Mouse (Mus musculus) spleen, postnatal 36 days (tissue): ENCODE measurements around the gene Nxph3.

Source experiments
- DNase-seq, 2 experiments: peaks; one replicate each; pipeline ENCODE4 v3.0.0; 2022; ENCODE audit warnings: low spot score in 2 of 2, mixed read lengths in 1 of 2

The Nxph3 gene

DNA sequence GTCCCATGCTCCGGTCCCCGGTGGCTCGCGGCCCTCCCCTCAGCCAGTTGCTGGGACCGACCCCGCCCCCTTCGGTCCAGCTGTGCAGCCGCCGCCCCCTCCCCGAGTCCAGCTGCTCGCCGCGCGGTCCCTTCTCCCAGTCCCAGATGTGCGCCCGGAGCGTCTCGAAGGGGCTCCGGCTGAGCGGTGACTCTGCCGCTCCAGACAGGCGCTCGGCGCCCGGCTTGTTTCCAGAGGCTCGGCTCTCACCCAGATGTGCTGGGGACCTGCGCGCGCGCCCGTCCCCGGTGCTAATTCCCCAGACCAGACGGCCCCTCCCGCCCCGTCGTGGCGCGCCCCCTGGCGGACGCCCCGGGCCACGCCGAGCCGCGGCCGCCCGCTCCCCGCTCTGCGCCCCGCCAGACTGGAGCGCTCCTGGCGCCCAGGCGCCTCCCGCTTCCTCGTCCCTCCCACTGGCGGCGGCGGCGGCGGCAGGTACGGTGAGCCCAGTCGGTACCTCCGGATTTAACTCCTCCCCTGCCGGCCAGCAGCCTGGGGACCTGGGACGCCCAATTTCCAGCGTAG, at the start of gene Nxph3:
TSS of gene Nxph3 (minus strand) at position 273 of the 564 bp plus-strand sequence.
- peak; percentile 19 to 41 for DNase-seq

DNA sequence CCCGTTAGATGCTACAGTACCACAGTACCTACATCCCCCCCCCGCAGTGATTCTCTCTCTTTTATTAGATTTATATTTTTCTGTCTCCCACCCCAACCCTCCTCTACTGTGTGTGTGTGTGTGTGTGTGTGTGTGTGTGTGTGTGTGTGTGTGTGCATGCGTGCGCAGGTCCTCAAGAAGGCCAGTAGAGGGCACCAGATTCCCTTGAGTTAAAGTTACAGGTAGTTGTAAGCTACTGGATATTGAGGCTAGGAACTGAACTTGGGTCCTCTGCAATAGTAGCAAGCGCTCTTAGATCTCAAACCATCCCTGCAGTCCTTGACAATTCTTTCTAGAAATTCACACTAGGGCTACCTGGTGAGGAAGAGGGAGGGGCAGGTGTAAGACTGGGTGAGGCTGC, 49.5 kb upstream of the Nxph3 start:
- DNase-seq: no peak

DNA sequence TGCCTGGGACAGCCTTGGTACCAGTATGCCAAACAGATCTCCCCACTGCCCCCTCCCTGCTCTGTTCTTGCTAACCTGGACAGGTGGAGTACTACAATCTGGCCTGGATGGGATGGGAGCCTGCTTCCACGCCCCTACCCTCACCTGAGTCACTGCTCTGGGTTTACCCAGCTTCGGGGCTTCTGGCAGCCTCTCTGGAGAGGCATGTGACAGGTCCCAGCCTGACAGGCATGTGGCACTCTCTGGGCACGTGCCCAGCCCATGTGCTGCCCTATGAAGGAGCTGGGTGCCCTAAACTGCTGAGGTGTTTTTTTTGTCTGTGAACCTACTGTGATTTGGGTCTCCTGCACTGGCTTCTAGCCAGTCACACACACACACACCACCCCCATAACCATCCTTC, 46.4 kb upstream of the Nxph3 start:
- DNase-seq: no peak

DNA sequence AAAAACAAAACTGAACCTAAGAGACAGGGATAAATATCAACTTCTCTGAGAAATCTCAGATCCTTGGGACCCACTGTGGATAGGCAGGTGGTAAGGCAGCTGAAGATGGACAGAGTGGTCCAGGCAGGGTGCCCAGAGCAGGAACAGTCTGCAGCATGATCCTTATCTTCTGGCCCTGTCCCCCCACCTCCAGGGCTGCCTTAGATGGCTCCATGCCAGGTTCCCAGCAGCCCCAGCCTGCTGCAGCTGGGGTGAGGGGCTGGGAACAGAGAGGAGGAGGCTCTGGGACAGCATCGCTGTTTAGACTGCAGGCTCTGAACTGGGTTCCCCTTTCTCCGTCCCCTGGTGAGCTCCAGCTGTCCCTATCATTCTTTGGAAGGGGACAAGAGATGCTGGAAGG, 45.4 kb upstream of the Nxph3 start:
- no peak for DNase-seq

DNA sequence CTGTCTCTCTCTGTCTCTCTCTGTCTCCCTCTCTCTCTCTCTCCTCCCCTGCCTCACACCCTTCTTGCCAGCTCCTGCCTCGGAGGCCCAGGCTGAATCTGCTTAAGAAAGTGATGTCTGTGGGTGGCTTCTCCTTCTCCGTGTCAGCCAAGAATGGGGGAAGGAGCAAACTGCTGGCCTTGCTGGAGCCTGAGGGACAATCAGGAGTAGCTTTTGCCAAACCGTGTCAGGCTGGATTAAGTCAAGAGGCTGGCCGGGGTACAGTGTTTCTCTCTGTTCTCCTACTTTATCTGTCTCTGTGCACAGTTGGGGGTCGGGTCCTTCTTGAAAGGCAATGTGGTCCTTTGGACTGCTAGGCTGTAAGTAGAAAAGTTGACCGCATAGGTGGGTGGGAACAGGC, 43.3 kb upstream of the Nxph3 start:
- no peak for DNase-seq

DNA sequence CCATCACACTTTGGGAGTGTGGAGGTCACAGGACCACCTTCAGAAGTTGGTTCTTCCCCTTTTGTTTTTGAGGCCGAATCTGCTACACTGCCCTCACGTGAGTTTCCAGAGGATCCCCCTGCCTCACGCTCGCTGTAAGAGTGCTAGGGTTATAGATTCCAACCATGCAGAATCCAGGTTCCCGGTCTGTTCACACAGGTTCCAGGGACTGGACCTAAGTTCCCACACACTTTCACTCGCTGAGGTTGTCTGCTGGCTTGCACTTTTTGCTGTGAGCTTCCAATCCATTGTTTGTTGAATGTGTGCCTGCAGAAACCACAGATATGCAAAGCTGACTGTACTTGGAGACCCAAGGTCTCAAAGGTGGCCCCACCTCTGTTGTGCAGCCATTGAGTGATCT, 42.7 kb upstream of the Nxph3 start:
- DNase-seq: no peak

DNA sequence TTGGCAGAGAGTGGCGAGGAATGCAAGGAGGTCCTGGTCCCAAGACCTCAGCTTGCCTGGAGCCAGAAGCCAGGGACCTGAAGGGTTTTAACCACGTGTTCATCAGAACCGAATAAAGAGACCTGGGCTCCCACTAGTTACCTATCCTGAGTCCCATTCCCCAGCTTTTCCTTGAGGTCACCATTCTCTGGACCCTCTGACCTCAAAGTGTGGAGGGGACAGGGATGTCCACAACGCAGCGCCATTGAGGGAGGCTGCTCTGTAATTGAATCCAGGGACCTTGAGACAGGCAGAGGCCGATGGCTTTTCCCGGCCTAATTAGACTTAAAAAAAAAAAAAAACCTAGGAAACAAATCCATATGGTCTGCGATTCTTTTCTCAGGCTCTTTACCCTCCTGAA, 40.9 kb upstream of the Nxph3 start:
- no peak for DNase-seq

DNA sequence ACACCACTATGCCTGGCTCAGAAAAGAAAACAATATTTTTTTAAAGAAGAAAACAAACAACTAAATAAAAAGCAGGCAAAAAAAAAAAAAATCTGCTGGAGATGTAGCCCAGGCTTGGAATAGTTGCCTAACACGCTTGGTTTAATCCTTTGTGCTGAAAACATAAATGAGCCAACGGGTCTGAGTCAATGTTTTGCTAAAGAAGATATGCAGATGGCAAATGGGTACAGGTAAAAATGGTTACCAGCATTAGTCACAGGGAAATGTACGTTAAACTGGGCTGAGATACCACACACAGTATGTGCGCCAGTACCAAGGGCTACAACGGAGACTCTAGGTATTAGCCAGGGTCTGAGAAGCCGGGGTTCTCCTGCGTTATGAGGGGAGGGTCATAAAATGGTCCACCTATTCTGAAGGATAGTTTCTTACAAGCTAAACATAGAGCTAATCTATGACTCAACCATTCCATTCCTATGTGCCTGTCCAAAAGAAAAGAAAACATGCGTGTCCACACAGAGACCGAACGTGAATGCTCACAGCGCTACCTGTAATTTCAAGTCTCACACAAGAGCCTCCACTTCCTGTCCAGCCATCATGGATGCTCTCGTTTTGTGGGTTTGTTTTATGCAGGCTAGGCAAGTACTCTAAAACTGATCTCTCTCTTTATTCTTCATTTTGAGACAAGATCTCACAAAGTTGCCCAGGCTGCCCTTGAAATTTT, 36.1 kb upstream of the Nxph3 start:
- no peak for DNase-seq

DNA sequence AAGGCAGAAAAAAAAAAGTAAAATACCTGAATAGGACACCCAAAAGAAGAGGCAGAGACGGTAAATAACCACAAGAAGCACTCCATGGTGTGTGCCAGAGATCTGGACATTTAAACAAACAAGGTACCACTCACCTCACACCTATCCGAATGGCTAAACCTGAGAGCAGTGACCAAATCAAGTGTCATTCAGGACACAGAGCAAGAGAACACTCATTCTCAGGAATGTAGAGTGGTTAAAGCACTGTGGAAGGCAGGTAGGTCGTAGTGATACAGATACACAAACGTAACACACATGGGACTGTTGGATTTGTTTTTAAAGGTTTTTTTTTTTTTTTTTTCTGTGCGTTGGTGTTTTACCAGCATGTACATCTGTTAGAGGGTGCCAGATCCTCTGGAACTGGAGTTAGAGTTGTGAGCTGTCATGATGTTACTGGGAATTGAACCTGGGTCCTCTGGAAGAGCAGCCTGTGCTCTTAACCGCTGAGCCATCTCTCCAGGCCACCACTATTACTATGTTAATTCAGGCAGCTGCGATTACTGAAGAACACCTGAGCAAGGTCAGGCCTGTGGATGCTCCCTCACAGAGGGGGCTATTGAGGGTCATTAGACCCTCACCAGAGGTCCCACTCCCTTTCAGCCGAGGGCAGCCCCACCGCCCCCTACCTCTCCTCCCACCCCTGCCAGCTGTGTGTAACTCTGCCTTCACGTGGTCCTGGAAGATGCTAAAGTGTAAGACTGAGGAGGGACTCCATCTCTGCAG, 31.8 kb upstream of the Nxph3 start:
- DNase-seq: no peak

DNA sequence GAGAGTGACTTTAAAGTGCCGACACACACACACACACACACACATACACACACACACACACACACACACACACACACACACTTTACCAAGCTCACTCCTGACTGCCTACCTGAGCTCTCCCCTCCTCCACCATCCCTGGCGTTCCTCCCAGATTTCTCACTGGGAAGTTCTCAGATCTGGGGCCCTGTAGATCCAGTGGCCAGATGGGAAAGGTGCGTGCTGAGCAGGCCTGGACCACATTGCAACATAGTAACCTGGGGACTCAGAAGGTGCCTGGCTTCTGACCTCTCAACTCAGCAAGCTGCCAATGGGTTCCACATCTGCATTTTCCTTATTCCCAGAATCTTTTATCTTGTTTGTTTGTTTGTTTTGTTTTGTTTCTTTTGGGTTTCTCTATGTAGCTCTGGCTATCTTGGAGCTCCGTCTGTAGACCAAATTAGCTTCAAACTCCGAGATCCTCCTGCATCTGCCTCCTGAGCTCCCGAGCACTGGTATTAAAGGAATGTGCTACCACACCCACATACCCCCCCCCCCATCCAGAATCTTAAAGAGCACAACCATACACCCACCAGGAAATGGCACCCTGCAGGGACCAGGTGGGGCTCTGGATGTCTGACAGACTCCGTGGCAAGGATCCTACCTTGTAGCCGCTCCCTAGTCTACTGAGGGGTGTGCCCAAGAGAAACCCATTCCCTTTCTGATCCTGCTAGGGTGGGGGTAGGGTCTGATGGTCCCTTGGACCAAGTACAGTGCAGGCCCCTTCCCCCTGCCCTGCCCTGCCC, 30.4 kb upstream of the Nxph3 start:
- no peak for DNase-seq

DNA sequence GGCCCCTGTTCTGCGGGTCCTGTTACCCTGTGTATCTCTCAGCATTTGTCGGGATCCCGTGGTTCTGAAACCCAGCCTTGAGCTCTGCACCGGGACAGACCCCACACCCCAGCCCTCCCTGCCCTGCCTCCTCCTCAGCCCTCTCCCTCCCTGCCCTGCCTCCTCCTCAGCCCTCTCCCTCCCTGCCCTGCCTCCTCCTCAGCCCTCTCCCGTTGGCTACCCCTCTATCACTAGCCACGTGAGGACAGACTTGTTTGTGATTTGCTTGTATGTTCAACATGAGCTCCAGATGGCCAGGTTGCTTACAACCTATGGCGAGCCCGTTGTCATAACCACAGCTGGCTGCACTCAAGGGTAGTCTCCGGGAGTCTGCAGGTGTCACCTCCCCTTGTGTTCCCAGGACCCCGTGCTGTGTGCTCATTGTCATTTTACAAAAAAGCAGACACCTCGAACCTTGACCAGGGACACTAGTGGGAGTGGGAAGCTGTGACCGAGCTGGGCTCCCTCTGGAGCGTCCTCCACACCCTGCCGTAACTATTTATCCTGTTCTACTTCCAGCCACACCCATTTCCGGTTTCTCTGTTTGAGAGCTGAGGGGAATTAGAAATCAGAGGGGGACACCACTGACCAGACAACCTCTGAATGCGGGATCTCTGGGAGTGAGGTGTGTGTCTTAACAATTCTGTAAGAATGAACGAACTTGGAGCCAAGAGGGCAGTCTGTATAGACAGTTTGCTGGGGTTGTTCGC, 26.4 kb upstream of the Nxph3 start:
- no peak for DNase-seq

DNA sequence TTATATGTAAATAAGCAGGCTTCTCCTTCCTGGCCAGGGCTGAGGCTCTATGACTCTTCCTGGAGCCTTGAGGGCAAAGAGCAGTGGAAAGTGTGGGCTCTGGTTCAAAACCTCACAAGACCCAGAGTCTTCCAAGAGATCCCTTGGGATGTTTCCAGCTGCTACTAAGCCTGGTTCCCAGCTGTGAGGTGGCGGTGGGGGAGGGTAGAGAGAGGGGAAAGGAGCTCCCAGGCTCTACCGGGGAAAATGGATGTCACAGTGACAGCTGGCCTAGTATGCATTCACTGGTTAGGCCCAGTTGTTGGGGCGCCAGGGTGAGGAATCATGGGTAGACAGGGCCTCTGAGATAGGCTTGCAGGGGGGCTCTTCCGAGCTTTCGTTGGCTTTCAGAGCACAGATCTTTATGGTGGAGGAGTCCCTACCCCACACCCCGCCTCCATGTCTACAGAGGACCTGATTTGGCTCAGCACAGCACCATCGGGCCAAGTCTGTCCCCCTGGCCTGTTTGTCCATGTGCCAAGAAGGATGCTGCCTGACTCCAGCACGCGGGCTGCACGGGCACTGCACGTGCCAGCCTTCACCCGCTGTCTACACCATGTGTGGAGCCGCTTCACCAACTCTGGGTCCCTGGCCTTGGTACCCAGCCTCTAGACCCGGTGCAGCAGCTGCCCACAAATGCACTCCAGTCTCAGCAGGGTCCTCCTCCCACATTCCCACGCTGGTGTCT, 24.2 kb upstream of the Nxph3 start:
- no peak for DNase-seq

DNA sequence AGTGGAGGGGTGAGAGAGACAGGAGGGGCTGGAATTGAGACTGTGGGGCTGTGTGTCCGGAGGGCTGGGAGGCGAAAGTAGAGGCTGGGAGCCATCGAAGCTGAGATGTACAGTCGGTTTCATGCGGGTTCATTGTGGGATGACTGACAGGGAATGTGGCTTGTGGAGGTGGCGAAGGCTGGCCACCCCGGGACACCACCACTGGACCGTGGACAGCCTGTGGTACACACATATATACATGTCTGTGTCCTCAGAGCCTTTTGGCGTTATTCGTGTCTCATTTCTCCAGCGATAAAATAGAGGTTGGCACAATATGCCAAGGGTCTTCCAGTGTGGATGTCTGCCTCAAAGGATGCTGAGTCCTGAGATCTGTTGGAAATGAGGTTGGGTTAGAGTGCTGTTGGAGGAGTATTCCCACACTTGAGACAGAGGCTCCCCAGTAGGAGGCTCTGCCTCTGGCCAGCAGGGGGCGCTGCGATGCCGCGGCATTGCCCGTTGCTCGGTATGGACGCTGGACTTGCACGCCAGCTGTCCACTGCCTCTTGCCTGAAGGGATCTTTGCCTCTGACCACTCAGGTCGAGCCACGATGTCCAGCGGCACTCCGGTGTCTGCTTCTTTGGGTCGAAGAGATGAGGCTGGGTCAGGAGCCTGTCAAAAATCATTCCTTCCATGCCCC, 19.3 kb upstream of the Nxph3 start:
- DNase-seq: peak; percentile 50 to 53

DNA sequence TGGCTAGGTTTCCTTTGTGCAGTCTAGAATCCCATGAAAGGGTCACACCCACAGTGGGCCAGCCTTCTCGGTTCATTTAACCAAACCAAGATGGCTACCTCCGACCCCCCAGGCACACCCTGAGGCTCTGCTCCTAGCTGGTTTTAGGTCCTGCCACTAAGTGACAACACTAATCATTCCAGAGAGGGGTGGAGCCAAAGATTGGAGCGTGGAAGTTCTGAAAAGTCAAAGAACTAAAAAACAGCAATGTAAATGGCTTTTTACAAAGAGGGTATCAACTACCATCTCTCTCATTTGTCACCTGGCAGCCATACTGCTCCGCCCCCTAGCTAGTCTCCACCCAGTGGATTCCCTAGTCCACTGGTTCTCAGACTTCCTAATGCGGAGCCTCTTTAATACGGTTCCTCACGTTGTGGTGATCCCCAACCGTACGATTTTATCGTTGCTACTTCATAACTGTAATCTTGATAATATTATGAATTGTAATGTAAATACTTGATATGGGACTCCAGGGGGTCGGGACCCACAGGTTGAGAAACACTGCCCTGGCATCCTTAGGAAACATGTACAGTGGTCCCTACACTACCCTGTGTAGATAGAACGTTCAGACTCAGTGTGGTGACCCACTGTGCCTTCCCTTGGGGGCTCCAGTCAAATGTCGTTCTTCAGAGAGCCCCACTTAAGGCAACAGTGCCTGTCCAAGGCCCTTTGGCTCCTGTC, 18.1 kb upstream of the Nxph3 start:
- no peak for DNase-seq

DNA sequence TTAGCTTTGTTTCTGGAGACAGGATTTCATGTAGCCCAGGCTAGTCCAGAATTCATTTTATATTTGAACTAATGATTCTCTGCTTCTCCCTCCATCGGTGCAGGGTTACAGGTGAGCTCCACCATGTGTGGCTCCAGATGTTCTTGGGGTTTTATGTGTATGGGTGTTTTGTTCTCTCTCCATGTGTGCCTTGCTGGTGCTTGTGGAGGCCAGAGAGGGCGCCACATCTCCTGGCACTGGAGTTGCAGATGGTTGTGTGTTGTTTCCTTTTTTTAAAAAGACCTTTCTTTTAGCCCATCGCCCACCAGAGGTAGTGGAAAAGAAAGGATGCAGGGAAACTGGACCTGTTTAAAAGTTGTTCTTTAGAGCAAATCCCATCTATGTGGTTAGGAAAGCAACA, 13.9 kb upstream of the Nxph3 start:
- no peak for DNase-seq

DNA sequence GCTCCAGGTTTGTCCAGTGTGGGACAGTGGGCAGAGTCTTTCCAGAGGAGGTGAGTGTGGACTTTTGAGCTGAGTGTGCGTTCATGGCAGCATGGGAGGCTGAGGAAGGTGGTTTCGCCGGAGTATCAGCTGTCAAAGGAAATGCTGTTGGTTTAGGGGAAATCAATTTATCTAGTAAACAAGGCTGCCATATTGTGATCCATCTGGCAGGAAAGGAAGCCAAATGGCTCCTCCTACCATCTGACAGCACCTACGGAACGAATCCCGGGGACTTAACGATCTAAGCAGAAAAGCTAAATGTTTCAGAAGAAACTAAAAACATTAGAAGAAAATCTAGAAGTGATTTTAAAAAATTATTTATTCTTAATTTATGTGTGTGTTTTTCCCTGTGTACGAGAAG, 12.9 kb upstream of the Nxph3 start:
- DNase-seq: no peak

DNA sequence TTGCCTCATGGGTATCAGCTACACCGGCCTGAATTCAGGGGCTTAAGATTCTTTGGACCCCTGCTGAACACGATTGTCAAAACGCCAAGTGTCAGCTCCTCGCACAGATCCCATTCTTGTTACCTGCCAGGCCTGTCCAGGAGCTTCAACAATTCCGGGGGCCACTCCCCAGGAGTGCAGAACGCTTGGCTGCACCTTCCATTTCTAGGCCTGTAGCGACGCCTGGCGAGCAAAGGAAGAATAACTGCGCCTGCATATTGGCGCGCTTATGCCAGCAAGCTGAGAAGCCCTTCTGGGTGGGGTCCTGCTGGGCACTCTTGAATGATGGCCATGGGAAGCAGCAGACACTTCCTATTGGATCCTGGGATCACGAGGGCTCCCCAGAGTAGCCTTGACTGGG, 7.2 kb upstream of the Nxph3 start:
- DNase-seq: peak; percentile 22 to 49

DNA sequence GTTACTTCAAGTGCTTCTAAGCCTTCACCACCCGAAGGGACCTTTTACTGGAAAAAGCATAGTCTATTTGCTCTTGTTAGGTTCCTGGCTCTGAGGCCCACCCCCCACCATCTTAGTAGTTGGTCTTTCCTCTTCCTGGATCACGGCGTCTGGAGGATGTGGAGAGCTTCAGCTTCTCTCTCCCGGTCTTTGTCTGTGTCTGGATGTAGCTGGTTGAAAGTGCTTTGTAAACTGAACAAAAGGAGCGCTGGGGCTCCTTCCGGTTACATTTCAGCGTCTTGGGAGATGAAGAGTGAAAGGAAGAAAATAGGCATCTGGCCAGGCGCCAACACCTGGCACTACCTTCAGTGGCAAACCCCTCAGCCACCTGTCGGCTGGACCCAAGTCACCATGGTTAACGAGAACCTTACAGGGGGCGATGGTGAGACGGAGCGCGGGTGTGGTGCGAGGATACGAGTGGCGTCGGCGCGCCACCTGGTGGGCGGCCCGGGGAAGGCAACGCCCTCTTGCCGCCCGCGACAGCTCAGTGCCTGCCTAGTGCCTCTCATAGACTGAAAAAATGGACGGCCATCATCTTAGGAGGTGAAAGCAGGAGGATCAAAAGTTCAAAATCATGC, 6.2 kb upstream of the Nxph3 start:
- DNase-seq: peak; percentile 79 to 84

DNA sequence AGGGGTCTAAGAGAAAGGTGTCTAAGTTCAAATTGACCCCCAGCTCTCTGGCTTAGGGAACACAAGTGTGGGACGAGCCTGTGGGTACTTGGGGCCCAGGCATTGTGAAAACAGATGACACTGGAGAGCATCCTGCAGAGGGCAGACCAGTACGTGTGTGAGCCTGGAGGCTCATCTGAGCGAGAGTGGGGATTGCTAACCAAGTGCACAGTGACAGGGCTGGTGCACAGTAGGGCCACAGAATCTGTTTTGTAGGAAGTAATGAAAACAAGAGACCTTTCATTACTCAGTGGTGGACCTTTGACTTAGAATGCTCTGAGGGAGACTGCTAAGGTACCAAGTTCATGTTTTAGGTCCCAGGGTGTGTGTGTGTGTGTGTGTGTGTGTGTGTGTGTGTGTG, 5.6 kb upstream of the Nxph3 start:
- no peak for DNase-seq
